Mouse (Mus musculus) kidney, postnatal 25 days (tissue): ENCODE measurements around the gene Cyp2t4.

Experiments used
- DNase-seq, 2 experiments: peaks; one replicate each; pipeline ENCODE4 v3.0.0; 2021; ENCODE audit warnings: mixed read lengths in 2 of 2

Gene Cyp2t4

DNA sequence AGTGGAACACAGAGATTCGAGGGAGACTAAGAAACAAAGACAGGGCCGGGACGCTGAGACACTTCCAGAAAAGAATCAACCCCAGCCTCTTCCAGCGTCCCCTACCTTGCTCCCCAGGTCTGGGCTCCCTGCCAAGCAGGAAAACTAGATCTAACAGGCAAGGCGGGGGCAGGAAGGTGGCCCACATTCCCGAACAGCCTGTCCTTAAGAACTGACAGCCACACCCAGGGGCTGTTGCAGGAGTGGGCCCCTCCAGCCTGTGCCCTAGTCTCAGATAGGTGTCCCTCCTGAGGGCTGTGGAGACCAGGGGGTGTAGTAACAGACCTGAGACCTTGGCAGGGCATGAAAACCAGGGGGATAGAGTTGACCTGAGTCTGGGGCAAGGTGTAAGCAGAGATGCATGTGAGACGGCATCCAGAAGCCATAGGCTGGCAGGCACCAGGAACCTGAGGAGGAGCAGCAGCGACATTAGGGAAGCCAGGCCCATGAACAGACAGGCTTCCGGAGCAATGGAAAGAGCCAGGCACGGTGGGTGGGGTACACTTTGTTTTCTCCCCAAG lies at the start of gene Cyp2t4:
TSS of gene Cyp2t4 (plus strand) at position 510 of the 560 bp plus-strand sequence.
- peak; percentile 79 to 90 for DNase-seq

DNA sequence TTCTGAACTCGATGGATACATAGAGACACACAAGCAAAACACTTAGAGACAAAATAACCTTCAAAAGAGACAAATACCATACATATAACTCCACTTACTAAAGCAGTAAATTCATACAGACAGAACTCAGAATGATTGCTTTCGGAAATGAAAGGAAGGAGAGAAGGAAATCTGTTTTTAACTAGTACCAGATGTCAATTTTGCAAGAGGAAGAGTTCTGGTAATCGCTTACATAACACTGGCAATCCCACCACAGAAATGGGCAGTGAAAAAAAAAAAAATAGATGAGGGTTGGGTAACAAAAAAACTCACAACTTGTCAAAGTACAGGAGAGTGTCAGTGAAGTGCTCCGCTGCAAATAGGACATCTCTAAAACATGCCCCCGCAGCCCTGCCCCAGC lies 48.6 kb upstream of the Cyp2t4 start:
- DNase-seq: no peak

DNA sequence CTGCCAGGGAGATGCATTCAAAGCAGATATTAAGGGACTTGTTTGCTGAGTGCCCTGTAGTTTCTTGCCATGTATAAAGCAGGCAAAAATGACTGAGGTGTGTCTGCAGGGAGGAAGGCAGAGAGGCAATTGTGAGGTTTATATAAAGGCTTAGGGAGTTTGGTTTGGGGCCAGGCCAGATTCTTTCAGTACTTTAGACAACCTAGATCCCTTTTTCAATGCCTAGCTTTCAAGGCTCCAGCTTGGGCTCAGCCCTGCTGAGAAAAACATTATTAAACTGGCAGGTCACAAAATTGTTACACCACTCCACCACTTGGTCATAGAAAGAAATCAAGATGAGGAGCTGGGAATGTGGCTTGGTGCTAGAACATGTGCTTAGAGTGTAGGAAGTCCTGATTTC lies 43.2 kb upstream of the Cyp2t4 start:
- no peak for DNase-seq

DNA sequence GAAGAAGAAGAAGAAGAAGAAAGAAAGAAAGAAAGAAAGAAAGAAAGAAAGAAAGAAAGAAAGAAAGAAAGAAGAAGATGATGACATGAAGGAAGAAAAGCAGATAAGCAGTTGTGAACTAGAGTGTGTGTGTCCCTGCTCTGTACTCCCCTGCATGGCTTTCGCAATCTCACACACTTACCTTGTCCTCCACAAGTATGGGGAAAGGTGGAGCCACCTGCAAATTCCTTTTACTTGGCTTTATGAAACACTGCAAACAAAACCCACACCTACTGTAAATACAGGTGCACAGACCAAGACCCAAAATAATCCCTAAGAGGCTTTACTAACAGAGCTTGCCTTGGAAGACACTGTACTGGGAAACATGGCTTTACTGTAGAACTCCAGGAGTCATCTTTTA lies 42.5 kb upstream of the Cyp2t4 start:
- DNase-seq: no peak

DNA sequence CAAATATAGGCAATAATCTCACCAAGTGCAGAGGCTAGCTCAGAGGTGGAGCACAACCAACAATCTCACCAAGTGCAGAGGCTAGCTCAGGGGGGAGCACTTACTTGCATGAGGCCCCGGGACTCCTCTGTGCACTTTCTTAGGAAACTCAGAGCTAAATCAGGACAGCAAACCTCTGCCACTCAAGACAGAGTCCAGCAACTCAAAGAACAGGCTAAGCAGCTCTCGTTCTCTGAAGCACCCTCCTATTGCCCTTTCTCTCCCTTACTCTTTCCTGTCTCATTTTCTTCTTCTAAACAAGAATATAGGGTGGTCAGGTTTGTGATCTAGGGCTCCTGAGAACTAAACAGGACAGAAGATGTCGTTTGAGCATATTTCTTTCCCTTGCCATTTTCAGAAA lies 41.5 kb upstream of the Cyp2t4 start:
- DNase-seq: no peak

DNA sequence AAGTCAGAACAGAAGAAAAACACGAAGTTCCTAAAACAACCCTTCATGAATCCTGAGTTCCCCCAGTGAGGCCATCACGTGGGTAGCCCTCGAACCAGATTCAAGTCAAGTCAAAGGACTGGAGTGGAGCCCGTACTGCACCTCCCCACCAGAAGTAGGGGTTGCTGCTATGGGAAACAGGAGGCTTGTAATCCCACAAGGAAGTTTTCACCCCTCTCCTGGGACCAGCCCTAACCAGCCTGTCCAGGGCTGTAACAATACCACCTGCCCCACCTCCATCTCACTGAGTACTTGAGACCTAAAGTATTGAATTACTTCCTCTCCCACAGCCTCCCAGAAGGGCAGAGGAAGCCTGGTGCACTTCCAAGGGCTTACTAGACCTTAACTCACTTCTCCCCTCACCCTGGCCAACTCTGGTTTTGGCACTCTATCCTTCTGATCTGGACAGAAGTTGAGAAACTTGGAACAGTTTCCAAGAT lies 35.4 kb upstream of the Cyp2t4 start:
- peak; percentile 21 to 58 for DNase-seq

DNA sequence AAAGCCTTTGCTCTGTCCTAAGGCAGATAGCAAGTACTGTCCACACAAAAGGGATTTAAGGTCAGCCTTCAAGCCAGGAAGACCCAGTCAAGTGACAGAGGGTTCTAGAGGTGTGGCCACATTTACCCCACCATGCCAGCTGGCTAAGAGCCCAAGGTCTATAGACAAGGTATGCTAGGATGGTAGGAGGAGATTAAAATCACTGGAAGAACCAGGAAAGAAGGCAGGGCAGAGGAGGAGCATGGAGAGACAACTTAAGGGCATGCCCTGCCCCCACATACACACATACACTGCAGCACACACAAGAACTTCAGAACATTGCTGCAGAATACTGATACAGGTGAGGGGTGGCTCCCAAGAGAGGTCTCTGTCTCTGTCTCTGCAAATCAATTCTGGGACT lies 33.8 kb upstream of the Cyp2t4 start, which contains the start of gene Cyp2f2:
TSS of gene Cyp2f2 (plus strand) at position 234 of the 400 bp plus-strand sequence.
- no peak for DNase-seq

DNA sequence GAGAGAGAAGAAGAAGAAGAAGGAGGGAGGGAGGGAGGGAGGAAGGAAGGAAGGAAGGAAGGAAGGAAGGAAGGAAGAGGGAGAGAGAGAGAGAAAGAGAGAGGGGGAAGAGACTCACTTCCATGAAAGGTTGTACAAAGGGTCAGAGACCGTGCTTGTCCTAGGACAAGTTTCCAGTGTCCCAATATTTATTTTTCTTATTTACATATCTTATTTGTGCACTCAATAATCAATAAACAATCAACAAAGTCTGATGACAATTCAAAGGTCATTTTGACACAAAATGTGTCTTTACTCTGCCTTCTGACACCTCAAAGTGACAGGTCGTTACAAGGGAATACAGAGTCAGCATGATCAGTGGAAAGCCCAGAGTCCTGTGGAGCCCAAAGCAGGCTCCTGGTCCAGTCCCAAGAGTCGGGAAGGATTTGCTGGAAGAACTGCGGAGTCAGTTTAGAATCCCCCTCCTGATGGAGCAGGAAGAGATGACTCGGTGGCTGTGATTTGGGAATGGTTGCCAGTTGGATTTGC lies 29.1 kb upstream of the Cyp2t4 start:
- DNase-seq: no peak

DNA sequence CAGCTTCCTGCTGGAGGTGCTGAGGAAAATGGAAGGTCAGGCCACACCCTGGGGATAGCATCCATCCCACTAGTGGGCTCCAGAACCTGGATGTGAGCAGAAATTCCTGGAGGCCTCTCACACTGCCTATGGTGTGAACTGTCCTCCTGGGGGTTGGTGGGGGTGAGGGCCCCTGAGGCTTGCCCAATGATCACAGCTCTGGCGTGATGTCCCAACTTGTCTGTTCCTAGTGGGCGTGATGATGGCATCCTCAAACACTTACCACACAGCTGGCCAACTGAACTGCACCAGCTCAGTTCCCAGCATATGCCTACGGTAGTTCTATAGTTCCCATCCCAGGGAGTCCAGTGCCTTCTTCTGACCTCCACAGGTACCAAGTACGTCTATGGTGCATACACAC lies 28.5 kb upstream of the Cyp2t4 start:
- DNase-seq: no peak

DNA sequence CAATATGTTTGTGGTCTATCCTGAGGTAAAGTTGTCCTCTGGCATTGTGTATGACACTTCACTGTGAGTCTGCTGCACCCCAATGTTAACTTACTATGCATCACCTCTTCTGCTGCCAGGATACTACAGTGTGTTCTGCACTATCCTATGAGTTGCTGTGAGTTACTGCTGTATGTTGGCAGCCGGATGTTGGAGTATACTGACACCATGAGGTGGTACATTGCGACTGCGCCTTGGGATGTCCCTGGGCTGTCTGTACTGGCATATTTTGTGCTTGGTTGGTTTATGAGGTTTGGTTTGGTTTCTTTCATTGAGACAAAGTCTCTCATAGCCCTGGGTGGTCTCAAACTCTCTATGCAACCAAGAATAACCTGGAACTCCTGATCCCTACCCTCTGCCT lies 25.4 kb upstream of the Cyp2t4 start:
- peak; percentile 48 to 52 for DNase-seq

DNA sequence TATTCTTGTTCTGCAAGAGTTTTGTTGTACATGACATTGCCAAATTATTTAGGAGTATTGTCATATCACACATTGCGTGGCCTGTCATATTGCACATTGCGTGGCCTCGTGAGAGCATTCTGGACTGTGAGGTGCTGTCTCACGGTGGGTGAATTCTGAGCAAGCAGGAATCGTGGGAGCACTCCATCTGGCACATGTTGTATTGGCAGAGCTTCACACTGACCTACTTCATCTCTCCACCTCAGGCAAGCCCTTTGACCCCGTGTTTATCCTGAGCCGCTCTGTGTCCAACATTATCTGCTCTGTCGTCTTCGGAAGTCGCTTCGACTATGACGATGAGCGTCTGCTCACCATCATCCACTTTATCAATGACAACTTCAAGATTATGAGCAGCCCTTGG lies 24.6 kb upstream of the Cyp2t4 start:
- peak; percentile 16 to 41 for DNase-seq

DNA sequence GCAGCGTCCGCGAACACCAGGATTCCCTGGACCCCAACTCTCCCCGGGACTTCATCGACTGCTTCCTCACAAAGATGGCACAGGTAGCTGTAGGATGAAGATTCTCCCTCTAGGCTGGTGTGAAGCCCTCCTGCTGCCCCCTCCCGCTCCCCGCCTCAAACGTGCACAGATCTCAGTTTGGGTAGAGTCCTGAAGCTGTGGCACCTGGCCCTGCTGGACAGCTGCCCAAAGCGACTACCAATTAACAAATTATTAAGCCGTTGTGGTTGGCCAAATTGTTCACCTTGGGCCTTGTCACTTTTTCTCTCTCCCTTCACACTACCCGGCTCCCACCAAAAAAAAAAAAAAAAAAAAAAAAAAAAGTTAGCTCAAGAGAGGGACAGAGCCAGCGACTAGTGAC lies 23.7 kb upstream of the Cyp2t4 start:
- peak; percentile 58 to 63 for DNase-seq

DNA sequence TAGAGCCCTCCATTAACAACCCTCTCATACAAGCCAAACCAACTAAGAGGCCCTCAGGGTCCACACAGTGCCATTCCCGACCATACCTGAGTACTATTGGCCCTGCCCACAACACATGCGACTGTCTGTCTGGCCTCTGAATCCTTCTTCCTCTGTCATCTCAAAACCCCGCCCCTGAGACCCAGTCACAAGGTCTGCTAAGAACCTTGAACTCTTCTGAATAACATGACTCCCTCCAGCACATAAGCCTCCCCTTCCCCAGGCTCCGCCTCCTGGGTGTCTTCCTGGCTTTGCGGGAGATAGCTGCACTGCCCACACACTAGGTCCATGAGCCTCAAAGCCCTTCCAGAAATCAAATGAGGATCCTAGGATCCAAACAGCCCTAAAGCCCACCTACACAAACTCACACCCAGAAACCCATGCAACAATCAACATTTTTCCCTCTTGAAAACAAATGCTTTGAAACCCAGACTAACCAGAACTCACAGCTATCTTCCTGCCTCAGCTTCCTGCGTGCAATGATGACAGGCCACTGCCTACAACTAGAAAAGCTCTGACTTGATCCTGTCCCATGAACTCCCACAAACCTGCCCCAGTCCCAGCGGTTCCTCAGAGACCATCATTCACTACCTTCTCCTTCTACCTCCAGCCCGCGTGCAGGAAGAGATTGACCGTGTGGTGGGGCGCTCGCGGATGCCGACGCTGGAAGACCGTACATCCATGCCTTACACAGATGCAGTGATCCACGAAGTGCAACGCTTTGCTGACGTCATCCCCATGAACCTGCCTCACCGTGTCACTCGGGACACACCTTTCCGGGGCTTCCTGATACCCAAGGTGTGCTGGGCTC lies 22.8 kb upstream of the Cyp2t4 start:
- peak; percentile 56 to 75 for DNase-seq

DNA sequence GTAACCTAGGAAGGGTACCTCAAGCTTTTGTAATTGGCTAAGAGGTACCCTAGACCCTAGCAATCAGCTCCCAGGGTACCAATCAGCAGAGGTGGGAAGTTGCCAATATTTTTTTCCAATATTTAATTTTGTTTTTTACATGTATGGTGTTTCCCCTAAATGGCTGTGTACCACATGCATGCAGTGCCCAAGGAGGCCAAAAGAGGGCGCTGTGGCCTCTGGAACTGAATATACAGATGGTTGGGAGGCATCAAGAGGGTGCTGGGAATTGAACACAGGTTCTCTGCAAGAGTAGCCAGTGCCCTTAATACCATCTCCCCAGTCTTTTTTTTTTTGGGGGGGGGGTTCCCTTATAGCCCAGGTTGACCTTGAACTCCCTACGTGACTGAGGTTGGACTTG lies 22.1 kb upstream of the Cyp2t4 start:
- no peak for DNase-seq

DNA sequence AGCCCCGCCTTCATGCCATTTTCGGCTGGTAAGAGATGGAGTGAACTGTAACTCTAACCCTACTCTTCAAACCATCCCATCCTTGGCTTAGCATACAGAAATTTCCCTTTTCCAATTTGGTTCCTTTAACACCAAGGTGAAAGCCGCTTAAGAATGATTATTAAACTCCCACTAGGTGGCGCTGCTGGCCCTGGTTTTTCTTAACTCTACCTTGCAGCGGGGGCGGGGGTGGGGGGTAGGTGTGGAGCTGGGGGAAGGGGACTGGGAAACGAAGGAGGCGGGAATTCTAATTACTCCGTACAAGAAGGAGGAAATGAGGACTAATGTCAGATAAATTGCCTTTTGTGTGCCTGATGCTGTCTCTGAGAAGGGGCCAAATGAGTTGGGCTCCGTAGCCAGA lies 20.9 kb upstream of the Cyp2t4 start:
- DNase-seq: peak; percentile 70 to 84

DNA sequence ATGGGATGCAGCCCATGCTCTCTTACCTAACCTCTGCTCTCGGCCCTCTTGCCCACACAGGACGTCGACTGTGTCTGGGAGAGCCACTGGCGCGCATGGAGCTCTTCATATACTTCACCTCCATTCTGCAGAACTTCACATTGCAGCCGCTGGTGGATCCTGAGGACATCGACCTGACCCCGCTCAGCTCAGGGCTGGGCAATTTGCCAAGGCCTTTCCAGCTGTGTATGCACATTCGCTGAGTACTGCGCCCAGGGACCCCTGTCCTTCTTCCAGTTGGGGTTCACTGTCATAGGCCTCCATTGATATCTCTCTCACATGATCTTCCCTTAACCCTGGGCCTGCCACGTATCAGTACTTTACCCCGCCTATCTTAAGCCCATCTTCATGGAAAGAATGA lies 20.4 kb upstream of the Cyp2t4 start:
- DNase-seq: peak; percentile 77 to 87

DNA sequence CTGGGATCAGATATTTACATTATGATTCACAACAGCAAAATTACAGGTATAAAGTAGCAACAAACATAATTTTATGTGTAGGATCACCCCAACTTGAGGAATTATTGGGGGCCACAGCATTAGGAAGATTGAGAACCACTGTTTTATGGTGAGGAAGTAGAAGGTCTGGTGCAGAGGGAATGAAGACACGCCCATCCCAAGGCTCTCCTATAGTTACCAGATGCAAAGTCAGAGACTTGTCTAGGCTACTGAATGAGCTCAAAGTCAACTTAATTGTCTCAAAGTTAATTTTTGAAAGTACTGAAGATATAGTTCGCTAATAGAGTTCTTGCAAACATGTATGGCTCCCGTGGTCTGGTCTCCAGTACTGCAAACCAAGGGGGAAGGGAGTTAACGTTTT lies 19.8 kb upstream of the Cyp2t4 start:
- DNase-seq: no peak

DNA sequence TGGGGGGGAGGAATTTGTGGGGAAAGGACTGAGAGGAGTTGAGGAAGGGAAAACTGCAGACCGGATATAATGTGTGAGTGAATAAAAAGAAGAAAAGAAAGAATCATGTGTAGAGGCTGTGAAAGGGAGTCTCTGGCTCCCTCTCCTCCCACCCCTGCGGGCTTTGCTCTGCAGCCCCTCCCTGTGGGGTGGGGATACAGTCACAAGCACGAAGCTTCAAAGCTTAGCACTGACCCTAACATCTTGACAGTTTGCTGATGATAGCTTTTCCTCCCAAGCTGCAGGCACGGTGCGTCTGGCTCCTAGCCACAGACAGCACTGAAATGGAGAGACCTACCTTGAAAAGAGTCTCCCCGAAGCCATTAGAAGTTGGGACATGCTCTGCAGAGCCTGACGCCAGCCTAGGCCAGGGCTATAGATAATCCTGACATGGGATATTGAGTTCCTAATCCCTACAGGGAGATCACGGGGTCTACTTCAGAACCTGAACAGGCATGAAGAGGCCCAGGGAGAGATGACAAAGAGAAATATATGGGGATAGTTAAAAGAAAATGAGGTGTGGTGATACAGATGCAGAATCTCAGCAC lies 17.0 kb upstream of the Cyp2t4 start:
- DNase-seq: no peak

DNA sequence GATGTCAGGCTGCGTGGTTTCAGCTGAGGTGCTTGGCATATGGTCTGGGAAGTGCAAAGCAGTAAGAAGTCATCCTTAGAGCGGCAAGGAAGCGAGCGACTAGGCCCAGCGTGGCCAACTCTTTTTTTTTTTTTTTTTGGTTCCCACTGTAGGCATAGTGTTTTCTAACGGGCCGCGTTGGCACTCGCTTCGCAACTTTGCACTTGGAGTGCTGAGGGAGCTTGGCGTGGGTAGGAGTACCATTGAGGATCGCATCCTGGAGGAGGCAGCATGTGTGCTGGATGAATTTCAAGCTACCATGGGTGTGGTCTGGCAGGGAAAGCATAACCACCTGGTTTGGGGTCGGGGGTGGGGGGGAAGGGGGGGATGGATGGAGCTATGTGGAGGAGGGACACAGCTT lies 2.5 kb downstream of the Cyp2t4 start:
- no peak for DNase-seq

DNA sequence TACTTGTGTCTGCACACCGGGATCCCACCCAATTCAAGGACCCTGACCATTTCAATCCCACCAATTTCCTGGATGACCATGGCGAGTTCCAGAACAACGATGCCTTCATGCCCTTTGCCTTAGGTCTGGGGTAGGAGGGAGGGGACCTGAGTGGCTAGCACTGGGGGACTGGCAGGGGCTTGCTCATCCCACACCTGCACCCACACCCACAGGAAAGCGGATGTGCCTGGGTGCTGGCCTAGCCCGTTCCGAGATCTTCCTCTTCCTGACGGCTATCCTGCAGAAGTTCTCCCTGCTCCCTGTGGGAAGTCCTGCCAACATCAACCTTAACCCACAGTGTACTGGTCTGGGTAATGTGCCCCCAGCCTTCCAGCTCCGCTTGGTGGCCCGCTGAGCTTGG lies 4.7 kb downstream of the Cyp2t4 start:
- DNase-seq: peak in 1 of 2 experiments; percentile 38

DNA sequence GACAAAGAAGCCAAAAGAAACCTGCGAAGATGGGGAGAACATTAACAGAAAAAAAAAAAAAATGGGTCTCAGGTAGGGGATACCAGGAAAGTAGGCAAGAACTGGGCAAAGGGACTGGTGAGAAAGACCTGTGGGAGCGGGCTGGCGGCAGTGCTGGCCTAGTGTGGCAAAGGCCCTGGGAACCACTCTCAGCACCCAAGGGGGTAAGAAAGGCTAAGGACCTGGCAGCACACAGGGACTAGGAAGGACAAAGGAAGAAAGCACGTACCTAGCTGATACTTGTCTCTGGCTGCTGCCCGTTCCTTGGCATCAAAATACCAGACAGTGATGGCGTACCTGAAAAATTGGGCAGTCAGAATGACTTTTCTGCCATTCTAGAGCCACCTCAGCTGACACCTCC lies 5.7 kb downstream of the Cyp2t4 start:
- DNase-seq: peak in 1 of 2 experiments; percentile 40

DNA sequence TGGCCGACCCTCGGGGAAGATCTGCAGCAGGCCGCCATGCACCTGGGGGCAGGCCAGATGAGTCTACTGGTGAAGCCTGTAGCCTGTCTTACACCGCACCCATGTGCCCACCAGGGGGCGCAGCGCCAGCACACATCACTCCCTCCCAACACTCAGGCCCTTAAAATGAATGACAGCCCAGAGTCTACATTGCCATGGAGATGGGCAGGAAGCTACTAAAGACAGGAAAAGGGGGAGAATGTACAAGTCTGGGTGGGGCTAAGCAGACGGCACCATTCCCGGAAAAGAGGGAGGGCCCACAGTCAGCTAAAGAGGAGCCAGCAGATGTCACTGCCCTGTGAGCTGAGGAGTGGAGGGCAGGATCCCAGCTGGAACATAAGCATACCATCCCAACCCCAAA lies 6.4 kb downstream of the Cyp2t4 start:
- DNase-seq: peak; percentile 92 to 94

DNA sequence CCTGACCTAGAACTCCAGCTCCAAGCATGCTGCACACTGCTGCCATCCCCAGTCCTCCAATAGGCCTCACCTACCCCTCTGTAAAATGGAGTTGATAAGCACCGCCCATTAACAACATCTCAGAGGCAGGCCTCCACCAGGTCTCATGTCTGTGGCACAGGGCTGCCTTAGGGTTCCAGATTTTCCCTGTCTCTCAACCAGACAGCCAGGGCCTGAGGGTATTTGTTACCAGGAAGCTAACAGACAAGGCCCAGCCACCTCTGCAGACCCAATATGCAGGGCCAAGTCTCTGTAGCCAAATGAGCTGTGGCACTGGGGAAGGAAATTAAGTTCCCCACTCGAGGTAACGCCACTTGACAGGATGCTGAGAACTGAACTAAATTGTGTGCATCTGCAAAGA lies 7.4 kb downstream of the Cyp2t4 start:
- peak in 1 of 2 experiments; percentile 34 for DNase-seq

DNA sequence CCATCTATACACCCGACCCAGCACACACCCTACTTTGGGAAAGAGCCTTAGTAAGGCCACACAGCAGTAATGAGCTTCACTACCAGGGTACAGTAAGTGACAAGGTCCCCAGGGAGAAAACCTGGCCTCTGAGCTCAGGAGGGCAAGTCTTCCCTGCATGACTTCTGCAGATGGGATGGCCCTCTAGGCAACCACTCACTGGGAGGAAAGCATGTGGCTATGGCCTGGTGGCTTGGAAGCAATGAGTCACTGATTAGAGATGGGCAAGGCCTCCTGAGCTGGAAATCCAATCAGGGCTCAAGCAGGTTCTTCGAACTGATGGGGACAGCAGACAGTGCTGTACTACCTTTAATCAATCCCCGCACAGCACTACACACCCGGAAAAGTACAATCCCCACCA lies 8.2 kb downstream of the Cyp2t4 start:
- peak in 1 of 2 experiments; percentile 61 for DNase-seq
